Mouse (Mus musculus) kidney, adult 2 months (tissue): ENCODE data around the gene Slc5a10.

Experiments used
- CTCF ChIP-seq: fragments of 200-500 bp; conservative IDR thresholded peaks from 2 replicates; pipeline ENCODE4 v1.5.1; 2011; ENCODE audit warnings: low read depth, mild to moderate bottlenecking, control low read depth, low read length, moderate library complexity, mixed read lengths; ENCODE audit not compliant: insufficient read depth, insufficient read length
- POLR2A ChIP-seq: fragments of 200-500 bp; IDR thresholded peaks from one replicate; pipeline ENCODE4 v1.6.1; 2011; ENCODE audit warnings: low read depth, low read length, control low read depth

DNA sequence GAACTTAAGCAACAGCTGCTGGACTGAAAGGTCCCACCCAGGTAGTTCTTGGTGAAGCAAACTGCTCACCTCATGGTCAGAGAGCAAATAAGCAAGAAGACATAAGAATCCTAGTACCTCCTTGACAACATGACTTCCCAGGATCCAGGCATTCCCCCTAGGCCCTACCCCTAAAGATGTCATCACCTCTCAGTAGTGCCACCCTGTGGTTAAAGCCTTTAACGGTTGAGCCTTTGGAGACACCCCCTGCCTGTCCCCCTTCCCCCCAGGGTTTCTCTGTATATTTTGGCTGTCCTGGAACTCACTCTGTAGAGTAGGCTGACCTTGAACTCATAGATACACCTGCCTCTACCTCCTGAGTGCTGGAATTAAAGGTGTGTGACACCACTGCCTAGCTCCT is 83.2 kb downstream of the Slc5a10 start:
- no peak for TF ChIP-seq POLR2A
- no peak for TF ChIP-seq CTCF
